Mouse (Mus musculus) adrenal gland, adult 2 months (tissue): Measurements from ENCODE around the gene Uba2. TPM values are rescaled to one million over a fixed set of nuclear protein-coding genes. Genes with fewer than 3 reads are reported as not detected.
"Not testable (repeated sequence)": the region's sequence is repeated elsewhere in the genome, so short reads cannot be mapped to it uniquely, and the experiment has no call there.

Source experiments
- DNase-seq: peaks from one replicate; pipeline ENCODE4 v3.0.0; 2021
- long read RNA-seq: library from polyadenylated mRNA; stranded (forward); transcript quantifications from one replicate; pipeline ENCODE4 v2.0.0, GENCODE M21; 2021
- polyA plus RNA-seq: library from polyadenylated mRNA; depleted of rRNA; stranded (reverse); fragments of >200 nt; gene quantifications from 2 replicates; pipeline ENCODE4 v1.2.3, GENCODE M21; 2012; rRNA removed
- total RNA-seq, 2 experiments: library from RNA; stranded (reverse); gene quantifications; 2 replicates each; pipeline ENCODE4 v1.2.3; 2021

Gene Uba2
- 10 to 100 TPM; 63.5 to 75.7 TPM for total RNA-seq
- 22.5 and 25.2 TPM in 2 replicates for polyA plus RNA-seq
- long read RNA-seq, transcript Uba2-201 (17 exons, 2,579 nt), result major isoform, 74 of 75 reads
- long read RNA-seq, partial matches to known transcripts, result 1 of 75 reads
- long read RNA-seq, other reads (novel, unspliced or antisense), result 0 of 75 reads

- no peak for DNase-seq
Measured at GRCm38 (mm10) chr7:34169454-34169853, at the start of gene Uba2. Gene Uba2 (minus strand): TSS chr7:34169599.

GRCm38 (mm10) chr7:34218496-34218895, 49.1 kb upstream of the Uba2 start:
- no peak for DNase-seq

- no peak for DNase-seq
Measured at GRCm38 (mm10) chr7:34216474-34216873, 47.1 kb upstream of the Uba2 start.

- no peak for DNase-seq
Measured at GRCm38 (mm10) chr7:34215481-34215880, 46.1 kb upstream of the Uba2 start.

GRCm38 (mm10) chr7:34214644-34215043, 45.2 kb upstream of the Uba2 start:
- no peak for DNase-seq

GRCm38 (mm10) chr7:34213281-34213680, 43.9 kb upstream of the Uba2 start:
- no peak for DNase-seq

GRCm38 (mm10) chr7:34208027-34208745, 38.8 kb upstream of the Uba2 start:
- no peak for DNase-seq

- DNase-seq, result no peak
Measured at GRCm38 (mm10) chr7:34206331-34206730, 36.9 kb upstream of the Uba2 start.

- DNase-seq, result not testable (repeated sequence)
Measured at GRCm38 (mm10) chr7:34202147-34202546, 32.7 kb upstream of the Uba2 start.

- no peak for DNase-seq
Measured at GRCm38 (mm10) chr7:34200829-34201228, 31.4 kb upstream of the Uba2 start.

GRCm38 (mm10) chr7:34198346-34198745, 28.9 kb upstream of the Uba2 start:
- DNase-seq, result peak; percentile 27

GRCm38 (mm10) chr7:34196132-34197128, 27.0 kb upstream of the Uba2 start, which contains the start of gene Pdcd2l:
Gene Pdcd2l (minus strand): TSS chr7:34196661.
- DNase-seq, result peak; percentile 95

GRCm38 (mm10) chr7:34195632-34196031, 26.2 kb upstream of the Uba2 start:
- no peak for DNase-seq

- DNase-seq, result no peak
Measured at GRCm38 (mm10) chr7:34192825-34193224, 23.4 kb upstream of the Uba2 start.

- no peak for DNase-seq
Measured at GRCm38 (mm10) chr7:34189376-34189989, 20.1 kb upstream of the Uba2 start.

GRCm38 (mm10) chr7:34183794-34184193, 14.4 kb upstream of the Uba2 start:
- no peak for DNase-seq

- DNase-seq, result no peak
Measured at GRCm38 (mm10) chr7:34183356-34183755, 14.0 kb upstream of the Uba2 start.

GRCm38 (mm10) chr7:34176241-34176640, 6.8 kb upstream of the Uba2 start:
- DNase-seq, result not testable (repeated sequence)

- no peak for DNase-seq
Measured at GRCm38 (mm10) chr7:34172251-34172650, 2.9 kb upstream of the Uba2 start.

GRCm38 (mm10) chr7:34168470-34169251, 738 bp downstream of the Uba2 start:
- DNase-seq, result peak; percentile 95
